Mouse (Mus musculus): ENCODE data around the gene Sh3d19.
"Not testable (repeated sequence)": the region's sequence is repeated elsewhere in the genome, so short reads cannot be mapped to it uniquely, and the experiment has no call there.

Gene Sh3d19

DNA sequence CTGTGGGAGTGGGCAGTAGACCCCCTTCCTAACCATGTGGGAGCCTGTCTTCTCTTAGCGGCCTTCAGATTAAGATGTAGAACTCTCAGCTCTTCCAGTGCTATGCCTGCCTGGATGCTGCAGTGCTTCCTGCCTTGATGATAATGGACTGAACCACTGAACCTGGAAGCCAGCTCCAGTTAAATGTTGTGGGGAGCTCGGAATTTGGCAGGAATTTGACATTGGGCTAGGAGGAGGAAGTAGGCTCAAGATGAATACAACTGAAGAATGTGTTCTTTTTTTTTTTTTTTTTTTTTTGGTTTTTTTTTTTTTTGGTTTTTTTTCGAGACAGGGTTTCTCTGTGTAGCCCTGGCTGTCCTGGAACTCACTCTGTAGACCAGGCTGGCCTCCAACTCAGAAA is 10.9 kb downstream of the Sh3d19 start:
- not testable (repeated sequence) for DNase-seq

DNA sequence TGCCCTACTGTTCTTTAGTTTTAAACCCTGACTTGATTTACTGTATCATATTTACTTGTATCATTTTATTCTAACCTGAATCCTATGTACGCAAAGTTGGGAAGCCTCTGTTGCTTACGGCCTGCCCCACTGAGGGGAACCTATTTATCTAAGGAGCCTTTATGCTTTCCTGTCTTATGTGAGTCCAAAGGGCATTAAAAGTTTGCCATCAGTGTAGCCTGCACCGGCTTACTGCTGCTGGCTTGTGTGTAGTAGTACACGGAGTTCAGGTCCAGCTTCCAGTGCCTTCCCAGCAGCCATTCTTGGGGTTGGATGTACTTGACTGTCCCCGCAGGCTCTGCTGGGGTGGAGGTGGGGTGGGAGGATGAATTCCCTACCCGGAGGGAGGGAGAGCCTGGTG is 13.6 kb downstream of the Sh3d19 start:
- DNase-seq = no peak

DNA sequence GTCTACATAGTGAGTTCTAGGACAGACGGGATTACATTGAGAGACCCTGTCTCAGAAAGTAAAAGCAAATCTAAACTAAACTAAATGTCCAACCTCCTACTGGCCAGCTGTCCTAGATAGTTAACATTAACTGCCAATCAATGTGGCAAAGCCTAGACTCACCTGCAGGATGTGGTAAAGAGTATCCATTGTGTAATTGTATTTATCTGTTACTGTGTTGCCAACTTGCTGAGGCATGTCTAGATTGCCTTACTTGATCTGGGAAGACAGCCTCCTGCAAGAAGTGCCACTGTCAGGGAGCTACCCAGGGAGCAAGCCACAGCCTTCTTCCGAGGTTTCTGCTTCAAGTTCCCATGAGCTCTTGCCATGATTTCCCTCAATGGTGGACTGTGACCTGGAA is 16.3 kb downstream of the Sh3d19 start:
- no peak for DNase-seq

DNA sequence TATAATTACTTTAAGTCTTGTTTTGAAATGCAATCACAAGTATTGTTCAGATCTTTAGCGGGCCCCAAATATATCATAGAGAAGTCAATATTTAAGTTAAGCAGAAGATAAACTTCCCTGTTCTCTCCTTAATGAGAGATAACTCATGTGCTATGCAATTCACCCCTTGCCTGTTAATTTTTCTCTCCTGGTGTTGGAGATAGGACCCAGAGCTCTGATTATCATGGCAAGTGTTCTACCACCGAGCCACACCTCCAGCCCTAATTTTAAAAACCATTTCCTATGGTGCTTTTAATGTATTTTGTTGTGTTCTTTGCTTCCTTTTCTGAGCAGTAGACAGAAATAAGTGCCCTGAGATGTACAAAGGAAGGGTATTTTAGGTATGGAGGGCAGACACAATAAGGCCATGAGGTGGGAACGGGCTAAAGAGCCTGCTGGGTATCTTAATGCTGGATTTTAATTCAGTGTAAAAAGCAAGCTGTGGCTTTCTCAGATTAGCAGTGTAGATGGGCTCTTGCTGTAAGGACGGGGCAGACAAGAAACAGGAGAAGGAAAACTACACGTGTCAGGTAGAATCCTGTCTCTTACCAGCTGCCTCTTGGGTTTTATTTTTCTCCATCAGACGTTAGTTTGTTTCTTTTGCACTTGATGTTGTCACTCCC is 20.4 kb downstream of the Sh3d19 start:
- no peak for DNase-seq

DNA sequence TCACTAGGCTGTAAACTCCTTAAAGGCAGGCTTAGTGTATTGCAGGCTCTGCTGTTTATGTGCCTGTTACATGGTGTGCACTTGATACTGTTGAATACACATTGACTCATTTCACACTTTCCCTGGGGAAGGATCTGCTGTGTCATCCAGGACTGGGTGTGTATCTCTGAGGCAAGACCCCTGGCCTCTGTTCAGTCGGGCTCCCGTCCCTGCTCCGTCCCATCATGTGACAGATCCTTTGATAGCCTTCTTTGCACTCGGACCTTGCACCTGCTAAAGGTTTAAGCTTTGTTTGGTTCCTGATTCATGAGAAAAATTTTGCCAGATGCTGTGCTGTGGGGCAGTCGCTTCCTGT is 20.9 kb downstream of the Sh3d19 start:
- DNase-seq = no peak

DNA sequence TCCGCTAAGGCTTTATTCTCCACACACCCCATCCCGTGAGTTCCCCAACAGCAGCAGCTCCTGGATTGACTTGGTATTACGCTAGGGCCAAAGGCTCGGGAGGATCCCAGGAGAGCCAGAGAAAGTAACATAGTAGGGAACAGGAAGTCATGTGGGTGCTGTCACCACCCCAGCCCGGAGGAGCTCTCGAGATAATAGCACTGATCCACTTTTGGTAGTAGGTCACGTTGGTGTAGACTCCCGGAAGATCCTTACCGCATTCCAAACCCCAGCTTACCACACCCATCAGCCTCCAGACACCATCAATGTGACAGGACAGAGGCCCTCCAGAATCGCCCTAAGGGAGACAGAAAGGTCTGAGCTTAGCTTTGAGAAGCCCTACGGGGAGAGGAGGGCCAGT is 22.8 kb downstream of the Sh3d19 start:
- DNase-seq = no peak

DNA sequence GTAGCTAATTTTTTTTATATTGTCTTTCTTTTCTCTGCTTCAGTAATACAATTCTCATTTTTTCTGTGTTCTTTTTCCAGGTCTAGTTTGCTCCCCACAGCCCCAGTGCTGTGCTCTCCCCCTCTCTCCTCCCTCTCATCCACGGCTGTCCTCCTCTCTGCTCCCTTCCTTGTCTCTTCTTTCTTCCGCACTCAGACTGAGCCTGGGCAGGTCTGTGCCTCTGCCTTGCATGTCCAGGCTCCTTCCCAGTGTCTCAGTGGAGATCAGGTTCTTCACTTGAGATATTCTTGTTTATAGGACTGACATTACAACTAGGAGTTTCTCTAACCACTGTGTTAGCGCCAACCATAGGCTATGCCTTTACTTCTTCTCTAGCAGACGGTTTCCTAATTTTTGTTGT is 23.7 kb downstream of the Sh3d19 start:
- no peak for DNase-seq

DNA sequence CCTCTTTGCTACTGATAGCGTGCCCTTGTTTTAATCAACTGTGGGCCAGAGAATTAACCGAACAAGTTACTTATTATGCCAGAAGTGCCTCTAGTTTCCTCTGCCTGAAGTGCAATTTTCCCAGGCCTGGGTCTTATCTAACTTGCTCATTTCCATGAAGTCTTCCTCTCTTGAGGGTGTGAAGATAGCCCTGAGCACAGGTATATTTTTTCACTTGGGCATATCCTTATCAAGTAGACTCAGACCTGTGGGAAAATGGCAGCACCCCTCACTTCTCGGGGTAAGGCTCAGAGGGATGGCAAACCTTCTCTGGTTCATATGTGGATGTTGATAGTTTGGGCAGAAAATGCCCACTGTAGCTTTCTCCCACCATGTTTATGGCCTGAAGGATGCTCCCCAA is 30.4 kb downstream of the Sh3d19 start:
- DNase-seq = no peak

DNA sequence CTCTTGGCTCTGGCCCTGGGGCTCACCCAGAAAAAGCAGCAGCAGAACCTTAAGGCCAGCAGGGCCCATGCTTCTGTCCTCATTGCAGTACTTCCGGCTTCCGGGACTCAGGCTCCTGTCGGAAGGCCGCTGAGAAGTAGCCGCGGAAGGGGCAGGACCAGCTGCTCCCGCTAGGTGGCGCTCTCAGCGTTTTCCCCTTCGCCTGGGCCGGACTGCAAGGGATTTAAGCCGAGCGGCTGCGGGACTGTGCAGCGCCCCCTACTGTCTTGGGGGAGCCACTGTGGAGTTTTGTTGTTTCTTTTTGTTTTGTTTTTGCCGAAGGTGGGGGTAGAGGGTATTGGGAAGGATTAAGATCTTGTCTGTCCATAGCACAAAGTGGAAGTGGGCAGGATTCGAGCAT is 31.5 kb downstream of the Sh3d19 start, which contains the start of gene Prss48:
Gene Prss48 (minus strand): TSS at position 69 of the 400 bp plus-strand sequence.
- peak; percentile 16 for DNase-seq

DNA sequence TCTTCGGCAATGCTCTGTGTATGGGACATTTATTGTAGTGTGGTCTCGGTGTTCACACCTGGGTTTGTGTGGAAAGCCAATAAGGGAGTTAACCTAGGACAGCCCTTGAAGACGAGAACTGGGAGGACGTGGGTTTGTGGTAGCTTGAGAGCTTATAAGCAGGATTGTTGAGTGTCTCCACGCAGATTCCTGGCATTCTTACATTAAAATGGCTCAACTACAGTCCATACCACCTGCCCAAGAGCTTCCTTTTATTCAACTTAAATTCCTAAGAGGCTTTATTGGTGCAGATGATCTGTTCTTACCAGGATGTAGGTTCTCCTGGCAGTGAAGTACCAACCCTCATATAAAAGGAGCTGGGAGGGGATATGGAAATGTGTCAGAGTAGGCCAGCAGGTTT is 32.0 kb downstream of the Sh3d19 start:
- DNase-seq = no peak

DNA sequence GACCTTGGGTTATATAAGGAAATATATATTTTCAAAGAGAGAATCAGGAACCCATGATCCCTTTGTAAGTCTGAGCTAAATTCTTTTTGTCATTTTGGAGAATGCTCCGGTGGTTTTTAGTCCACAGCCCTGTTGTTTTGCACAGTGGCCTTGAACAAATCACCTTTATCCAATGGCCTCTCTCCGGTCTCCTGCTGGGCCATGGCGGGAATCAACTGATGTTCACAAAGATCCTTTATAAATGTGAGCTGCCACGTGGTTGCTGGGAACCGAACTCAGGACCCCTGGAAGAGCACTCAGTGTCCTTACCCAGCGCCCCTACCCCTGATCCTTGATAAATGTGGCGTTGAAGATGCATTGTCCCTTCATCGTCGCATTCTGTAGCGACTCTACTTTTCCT is 33.8 kb downstream of the Sh3d19 start:
- no peak for DNase-seq

DNA sequence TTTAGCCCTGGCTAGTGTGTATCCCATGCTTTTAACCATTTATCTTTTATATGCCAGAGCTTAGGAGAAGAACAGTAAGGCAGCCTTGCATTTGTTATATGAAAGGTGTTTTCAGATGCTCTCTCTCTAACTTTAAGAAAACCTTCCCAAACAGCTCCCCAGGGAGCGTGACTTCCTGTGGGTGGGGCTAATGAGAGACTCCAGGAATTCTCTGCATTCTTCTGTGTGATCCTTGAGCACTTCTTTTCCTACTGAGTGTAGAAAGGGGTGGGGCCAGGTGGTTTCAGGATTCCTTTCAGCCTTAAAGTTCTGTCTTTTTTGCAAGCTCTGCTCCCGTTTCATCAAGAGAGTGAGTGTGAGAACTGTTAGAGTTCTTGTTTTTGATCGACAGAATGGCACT is 39.7 kb downstream of the Sh3d19 start:
- DNase-seq = no peak

DNA sequence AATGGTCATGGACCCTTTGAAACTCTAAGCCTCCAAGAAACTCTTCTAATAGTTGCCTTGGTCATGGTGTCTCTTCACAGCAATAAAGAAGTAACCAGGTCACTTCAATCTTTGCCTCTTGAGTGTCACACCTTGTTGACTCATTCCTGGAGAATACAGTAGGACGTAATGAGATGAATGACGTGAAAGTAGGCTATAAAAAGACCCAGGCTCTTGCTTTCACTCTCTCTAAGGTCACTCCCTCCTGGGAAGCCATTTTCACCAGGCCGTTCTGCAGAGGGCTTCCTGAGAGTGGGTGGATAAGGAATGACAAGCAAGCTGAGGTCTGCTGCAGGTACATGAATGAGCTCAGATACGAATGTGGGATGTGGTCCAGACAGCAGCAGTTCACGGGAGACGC is 40.5 kb downstream of the Sh3d19 start:
- no peak for DNase-seq

DNA sequence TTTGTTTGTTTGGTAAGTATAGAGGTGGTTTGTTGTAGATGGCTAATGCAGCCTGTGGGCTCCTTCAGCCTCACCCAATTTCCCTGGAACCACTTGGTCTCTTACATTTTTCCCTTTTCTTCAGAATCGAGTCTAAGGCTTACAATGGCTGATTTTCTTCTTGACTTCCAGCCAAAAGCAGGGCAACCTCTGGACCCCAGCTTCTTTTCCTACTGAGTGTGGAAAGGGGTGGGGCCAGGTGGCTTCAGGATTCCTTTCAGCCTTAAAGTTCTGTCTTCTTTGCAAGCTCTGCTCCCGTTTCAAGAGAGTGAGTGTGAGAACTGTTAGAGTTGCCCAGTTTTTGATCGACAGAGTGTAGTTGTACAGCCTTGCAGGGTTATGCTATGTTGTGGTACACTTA is 40.9 kb downstream of the Sh3d19 start:
- DNase-seq = no peak

DNA sequence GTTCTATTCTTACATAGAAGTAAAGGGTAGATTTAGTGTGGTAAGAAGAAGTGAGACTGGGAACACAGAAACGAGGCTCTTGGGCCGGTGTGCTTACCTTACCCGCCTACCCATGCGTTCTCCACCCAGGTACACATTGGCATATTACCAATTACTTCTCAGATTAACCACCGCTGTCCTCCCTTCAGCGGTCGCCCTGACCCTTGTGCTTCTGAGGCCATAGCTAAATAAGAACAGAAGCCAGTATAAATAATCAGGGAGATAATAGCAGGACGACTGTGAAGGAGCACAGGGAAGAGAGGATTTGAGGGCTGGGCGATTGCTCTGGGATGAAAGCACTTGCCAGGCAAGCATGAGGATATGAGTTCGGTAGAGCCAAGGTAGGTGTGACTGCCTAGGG is 42.9 kb downstream of the Sh3d19 start:
- no peak for DNase-seq

DNA sequence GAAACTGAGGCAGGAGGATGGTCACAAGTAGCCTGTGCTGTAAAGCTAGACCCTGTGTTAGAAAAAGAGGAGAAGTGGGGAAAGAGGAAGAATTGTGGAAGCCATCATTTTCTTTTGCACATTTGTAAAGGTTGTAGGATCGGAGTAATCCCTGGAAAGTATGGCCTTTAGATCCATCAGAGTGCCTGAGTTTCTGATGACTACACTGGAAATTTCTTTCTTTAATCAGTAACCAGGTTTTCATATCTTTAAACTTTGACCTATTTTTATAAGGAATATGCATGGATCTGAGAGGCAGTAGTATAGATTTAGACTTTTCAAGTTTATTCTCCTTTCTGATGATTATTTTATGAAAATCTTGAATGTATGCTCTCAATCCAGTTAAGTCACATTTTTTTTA is 46.1 kb downstream of the Sh3d19 start:
- DNase-seq = no peak

DNA sequence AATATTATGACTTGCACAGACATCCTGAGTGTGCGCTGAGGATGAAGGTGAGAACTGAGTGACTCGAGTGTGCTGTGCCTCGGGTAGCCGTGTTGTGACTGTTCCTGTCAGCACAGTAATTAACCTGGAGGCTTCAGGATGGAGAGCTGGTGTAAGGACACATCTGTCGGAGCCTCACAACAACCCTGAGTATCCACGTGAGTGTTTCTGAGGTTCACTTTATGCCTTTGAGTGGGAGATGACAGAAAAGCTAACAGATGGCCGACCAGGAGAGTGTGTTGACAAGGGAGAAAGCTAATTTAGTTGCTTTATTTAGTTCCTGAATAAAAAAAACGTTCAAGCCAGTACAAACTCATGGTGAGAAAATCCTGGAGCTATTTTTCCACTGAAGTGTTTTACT is 46.6 kb downstream of the Sh3d19 start:
- no peak for DNase-seq

DNA sequence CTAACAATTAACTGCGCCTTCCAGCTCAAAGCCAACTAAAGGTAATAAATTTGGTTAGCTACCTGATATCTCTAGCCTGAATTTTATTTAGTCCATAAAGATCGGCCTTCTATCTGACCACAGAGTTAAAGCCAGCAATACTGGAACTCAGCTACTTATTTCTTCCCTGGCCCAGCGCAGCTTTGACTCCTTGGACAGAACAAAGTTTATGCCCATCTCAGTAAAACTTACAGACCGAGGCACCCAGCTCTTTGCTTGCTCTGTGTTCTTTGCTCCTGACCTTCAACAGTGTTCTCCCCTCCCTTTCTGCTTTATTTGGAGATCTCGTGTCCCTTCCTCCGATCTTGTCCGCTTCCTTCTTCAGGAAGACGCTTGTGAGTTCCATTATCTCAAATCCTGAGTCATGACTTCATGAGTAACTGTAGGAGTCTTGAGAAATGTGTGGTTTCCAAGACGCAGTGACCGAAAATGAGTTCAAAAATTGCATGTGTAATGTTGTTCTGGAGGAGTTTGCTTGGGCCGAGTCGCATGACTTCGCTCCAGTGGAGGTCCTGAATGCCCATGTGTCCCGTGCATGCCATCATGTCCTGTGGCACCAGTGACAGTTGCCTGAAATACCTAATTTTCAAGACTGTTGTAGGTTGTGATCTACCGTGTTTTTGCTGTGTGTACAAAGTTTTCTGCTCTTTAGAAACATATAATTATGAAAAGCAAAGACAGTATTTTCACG is 50.2 kb downstream of the Sh3d19 start:
- DNase-seq = no peak

DNA sequence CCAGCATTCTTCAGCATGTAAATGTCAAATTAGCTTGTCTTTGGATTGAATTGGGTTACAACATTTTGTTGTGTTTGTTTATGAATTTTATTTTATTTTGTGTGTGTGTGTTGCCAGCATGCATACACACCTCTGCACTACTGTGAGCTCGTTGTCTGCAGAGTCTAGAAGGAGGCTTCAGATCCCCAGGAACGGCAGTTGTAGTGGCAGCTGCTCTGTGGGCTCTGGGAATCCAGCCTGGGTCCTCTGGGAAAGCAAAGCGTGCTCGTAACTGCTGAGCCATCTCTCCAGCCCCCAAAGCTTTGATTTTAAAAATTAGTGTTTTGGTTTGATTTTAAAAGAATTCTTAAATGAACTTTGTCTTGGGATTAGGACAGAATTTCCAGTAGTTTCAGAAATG is 50.7 kb downstream of the Sh3d19 start:
- no peak for DNase-seq

DNA sequence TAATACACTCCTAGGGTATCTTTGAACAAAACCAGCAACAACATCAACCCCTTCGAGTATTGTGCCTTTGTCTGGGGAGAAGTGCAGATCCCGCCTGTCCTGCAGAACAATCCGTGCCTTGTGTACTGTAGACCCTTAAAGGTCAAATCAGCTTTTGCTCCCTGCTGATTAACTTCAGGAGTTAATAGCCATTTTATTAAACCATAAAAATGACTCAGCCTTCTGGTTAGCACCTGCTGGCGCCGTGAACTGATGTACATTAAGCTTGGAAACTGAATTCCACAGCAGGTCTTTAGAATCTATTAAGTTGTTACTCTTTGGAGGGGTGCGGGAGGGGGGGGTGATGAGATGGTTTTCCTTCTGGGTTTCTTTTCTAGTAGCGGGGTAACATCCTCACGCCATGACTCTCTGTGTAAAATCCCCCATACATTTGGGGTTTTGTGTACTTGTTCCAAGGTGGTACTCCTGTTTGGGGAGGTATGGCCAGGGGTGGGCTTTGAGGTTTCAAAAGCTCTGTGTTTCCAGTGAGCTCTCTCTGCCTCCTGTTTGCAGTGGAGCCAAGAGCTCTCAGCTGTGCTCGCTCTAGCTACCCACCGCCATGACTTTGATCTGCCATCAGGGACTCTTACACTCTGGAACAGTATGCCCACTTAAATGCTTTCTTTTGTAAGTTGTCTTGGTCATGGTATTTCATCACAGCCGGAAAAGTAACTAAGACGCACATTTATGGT is 53.3 kb downstream of the Sh3d19 start:
- no peak for DNase-seq

DNA sequence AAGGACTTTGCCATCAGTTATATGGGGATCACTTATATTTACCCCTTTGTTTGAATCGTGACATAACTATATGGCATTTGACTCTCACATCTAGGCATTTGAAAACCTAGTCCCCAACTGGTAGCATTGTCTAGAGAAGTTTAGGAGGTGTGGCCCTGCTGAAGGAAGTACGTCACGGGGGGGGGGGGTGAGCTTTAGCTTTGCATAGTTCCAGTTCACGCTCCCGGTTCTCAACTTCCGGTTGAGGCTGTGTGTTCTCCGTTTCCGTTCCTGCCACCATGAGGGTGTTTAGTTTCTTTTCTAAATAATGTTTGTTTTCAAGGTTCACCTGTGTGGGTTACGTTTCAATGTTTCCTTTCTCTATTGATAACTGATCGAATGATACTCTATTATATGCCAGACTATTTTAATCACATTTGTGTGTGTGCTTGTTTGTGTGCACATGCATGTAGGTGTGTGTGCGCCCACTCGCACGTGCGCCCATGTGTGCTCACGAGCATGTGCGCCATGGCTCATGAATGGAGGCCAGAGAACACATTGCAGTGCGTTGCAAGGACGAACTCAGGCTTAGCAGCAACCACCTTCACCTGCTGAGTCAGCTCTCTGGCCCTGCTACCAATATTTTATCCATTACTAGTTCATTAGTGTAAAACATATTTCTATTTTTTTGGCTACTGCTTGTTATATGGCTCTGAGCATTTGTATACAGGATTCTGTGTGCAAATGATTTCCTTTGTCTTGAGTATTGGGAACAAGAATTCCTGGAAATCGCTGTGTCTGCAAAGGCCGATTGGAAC is 54.6 kb downstream of the Sh3d19 start:
- no peak for DNase-seq

DNA sequence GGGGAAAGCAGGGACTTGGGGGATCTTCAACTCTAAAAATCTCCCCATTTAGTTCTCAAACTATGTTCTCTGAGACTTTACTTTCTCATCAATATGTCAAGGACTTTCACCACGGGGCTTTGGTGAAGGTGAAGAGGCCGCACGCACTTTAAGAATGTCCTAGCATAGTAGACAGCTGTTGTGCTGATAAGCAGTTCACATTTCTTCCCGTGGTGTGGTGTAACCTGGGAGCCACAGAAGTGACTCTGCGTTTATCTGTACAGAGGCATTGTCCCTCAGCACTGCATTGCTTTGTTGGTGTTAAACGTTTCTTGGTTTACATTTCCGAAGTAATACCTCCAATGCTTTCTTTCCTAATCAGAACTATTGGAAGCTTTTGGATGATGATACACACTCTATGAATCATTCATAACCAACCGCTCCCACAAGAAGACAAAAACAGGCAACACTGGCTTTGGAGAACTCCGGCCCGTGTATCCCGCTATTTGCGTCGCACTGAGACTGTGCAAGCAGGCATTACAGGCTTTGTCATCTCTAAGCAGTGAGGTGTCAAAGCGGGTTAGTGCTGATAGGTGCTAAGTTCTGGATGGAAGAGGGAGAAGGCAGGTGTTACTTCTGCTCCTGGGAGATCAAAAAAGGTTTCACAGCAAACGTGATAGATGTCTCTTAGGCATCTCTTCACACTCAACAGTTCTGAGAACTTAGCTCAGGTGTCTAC is 57.9 kb downstream of the Sh3d19 start:
- no peak for DNase-seq

DNA sequence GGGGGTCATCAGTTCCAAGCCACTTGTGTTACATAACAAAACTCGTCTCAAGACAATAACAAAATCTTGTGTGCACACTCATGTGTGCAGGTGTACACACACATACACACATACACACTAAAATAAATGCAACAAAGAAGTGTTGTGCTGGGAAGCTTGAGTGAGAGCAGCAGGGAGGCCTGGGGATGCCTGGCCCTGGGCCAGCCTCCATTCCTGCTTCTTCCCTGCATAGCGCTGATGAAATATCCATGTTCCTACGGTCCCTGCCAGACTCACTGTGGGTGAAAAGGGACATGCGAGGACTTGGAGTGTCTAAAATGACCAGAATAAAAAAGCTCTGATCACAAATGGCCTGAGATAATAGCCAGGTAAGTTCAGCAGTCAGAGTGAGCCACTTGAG is 59.7 kb downstream of the Sh3d19 start:
- peak; percentile 70 to 81 for DNase-seq

All from cerebellum, postnatal 10 days (tissue).